ENCODE assay signal across 8 mouse cellular contexts in genomic region chr9:66594061-66594460, GRCm38 (mm10). TPM values are rescaled to one million over a fixed set of nuclear protein-coding genes. Genes with fewer than 3 reads are reported as not detected.
DNase-seq lines count a peak whose midpoint lies in the region; ATAC-seq and TF ChIP-seq lines count a peak whose summit lies in the region.

No protein-coding gene starts in this region.

- no peak for TF ChIP-seq CTCF in gastrocnemius, adult 2 months (IDR thresholded peaks at IDR 0.05)

- H3K4me1 ChIP-seq in intestine, embryonic 15.5 days (replicated peaks): peaks cover 30% of the 10 kb centered on the region
- peaks cover 69% of the 10 kb centered on the region for H3K4me1 ChIP-seq in liver, embryonic 15.5 days (replicated peaks)

- DNase-seq in gastrocnemius, adult 2 months: no peak
- no peak for DNase-seq in gastrocnemius, postnatal 25 days
- peak; percentile 25 to 26 for DNase-seq in B cell, adult 2 months
- no peak for DNase-seq in cerebellum, adult 11 months
- no peak for DNase-seq in cerebellum, postnatal 4 days (ENCODE audit: low spot score in 2 of 2)
- DNase-seq in cerebellum, adult 11-12 months: no peak

- no peak for ATAC-seq in intestine, embryonic 15.5 days
- no peak for ATAC-seq in liver, embryonic 15.5 days (ENCODE audit: insufficient read depth)

- H3K27me3 ChIP-seq in intestine, embryonic 15.5 days (replicated peaks): no peaks in the 10 kb centered on the region
- no peaks in the 10 kb centered on the region for H3K27me3 ChIP-seq in liver, embryonic 15.5 days

- WGBS in intestine, embryonic 15.5 days: 60% methylated on average over 3 of the region's 3 CpGs
- WGBS in liver, embryonic 15.5 days (ENCODE audit: insufficient replicate concordance): 40% methylated on average over 3 of the region's 3 CpGs

- H3K4me3 ChIP-seq in gastrocnemius, adult 2 months: peak overlapping the region; percentile 83
- peak overlapping the region; percentile 91 for H3K4me3 ChIP-seq in intestine, embryonic 15.5 days (replicated peaks)
- peak overlapping the region; percentile 92 for H3K4me3 ChIP-seq in liver, embryonic 15.5 days (replicated peaks)

- H3K9ac ChIP-seq in intestine, embryonic 15.5 days: peak overlapping the region; percentile 60; the same call in 1 of the 2 replicates
- peak overlapping the region; percentile 59; the same call in 1 of the 2 replicates for H3K9ac ChIP-seq in liver, embryonic 15.5 days

- intact Hi-C loops in gastrocnemius, adult 2 months (cut with DNase I): loop anchor here (5.0 kb wide), 1 partner anchor 82 kb away; the partner anchor contains the start of gene Fbxl22

- peak overlapping the region; percentile 98 for H3K27ac ChIP-seq in gastrocnemius, adult 2 months
- peak overlapping the region; percentile 96 for H3K27ac ChIP-seq in intestine, embryonic 15.5 days
- H3K27ac ChIP-seq in liver, embryonic 15.5 days (replicated peaks): peak overlapping the region; percentile 88

- H3K36me3 ChIP-seq in intestine, embryonic 15.5 days: no peaks in the 10 kb centered on the region
- no peaks in the 10 kb centered on the region for H3K36me3 ChIP-seq in liver, embryonic 15.5 days (replicated peaks)

- peak overlapping the region; percentile 82 for H3K4me2 ChIP-seq in intestine, embryonic 15.5 days (replicated peaks)
- H3K4me2 ChIP-seq in liver, embryonic 15.5 days: peak overlapping the region; percentile 95

- no peaks in the 10 kb centered on the region for H3K9me3 ChIP-seq in intestine, embryonic 15.5 days
- H3K9me3 ChIP-seq in liver, embryonic 15.5 days (replicated peaks): no peaks in the 10 kb centered on the region

RNA-seq across cellular contexts. Expression of gene Usp3, which starts 1.1 kb away (rescaled TPM):
- total RNA-seq in gastrocnemius, adult 2 months (2021): 10 to 100 TPM; 15.0 to 17.1 TPM
- 10 to 100 TPM; 12.8 to 15.4 TPM for total RNA-seq in gastrocnemius, postnatal 25 days (2021)
- polyA plus RNA-seq in intestine, embryonic 15.5 days (2015; fragmentation: Nextera tagmentation; extraction: Ambion mirVana): 78.9 and 79.5 TPM in 2 replicates
- 13.1 and 13.4 TPM in 2 replicates for polyA plus RNA-seq in liver, embryonic 15.5 days (2015; fragmentation: Nextera tagmentation; extraction: Ambion mirVana)

Comparison
In these comparisons a context has a peak if more than half of its experiments do, and no peak if none do; other contexts are left out.
1. DNase-seq: peak in B cell, adult 2 months (2 of 2); none in gastrocnemius, adult 2 months (single experiment), gastrocnemius, postnatal 25 days (single experiment), cerebellum, adult 11 months (single experiment), cerebellum, postnatal 4 days (0 of 2) and cerebellum, adult 11-12 months (single experiment).
2. Peak in every context shown above with its lines, with median percentiles within 50 percentile points of each other: H3K27ac ChIP-seq and H3K4me3 ChIP-seq.